Mouse (Mus musculus) liver, adult (tissue): ENCODE results near the gene Cep97.
A peak's percentile ranks its signal among the peaks of the same experiment; 100 is the strongest.

Source experiments
- GATA4 ChIP-seq: IDR thresholded peaks from 2 replicates; pipeline ENCODE4 v1.6.1; 2014; ENCODE audit warnings: mild to moderate bottlenecking, low read length; ENCODE audit not compliant: insufficient replicate concordance

Cep97 gene

GRCm38 (mm10) chr16:55934453-55935037 lies at the start of gene Cep97:
Gene Cep97 (minus strand): TSS chr16:55934855.
- TF ChIP-seq GATA4, result no peak

GRCm38 (mm10) chr16:55974903-55975285 lies 40.2 kb upstream of the Cep97 start:
- no peak for TF ChIP-seq GATA4

GRCm38 (mm10) chr16:55974256-55974902 lies 39.7 kb upstream of the Cep97 start:
- no peak for TF ChIP-seq GATA4

GRCm38 (mm10) chr16:55973431-55974255 lies 39.0 kb upstream of the Cep97 start, which contains the start of gene Zbtb11:
Gene Zbtb11 (plus strand): TSS chr16:55973883.
- peak; percentile 65; the same call in 1 of the 2 replicates for TF ChIP-seq GATA4

DNA sequence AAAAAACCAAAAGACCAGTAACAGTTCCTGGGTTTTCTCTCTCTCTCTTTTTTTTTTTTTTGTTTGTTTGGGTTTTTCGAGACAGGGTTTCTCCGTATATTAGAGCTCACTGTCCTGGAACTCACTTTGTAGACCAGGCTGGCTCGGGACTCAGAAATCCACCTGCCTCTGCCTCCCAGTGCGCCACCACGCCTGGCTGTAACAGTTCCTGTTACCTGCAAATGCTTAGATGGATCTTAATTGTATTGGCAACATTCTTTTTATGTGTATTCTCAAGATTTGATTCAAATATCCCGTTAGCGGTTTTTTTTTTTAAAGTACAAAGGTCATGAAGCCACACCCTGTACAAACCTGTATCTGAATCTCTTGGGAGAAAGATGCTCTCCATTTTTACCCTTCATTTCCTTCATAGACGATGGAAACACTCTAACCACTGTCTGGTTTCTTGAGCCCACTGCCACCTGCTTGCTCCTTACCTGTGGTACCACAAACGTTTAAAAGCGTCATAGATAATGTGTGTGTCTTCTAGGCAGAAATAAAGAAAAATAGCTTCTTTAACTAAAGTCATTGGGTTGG lies 38.1 kb upstream of the Cep97 start:
- TF ChIP-seq GATA4, result no peak

DNA sequence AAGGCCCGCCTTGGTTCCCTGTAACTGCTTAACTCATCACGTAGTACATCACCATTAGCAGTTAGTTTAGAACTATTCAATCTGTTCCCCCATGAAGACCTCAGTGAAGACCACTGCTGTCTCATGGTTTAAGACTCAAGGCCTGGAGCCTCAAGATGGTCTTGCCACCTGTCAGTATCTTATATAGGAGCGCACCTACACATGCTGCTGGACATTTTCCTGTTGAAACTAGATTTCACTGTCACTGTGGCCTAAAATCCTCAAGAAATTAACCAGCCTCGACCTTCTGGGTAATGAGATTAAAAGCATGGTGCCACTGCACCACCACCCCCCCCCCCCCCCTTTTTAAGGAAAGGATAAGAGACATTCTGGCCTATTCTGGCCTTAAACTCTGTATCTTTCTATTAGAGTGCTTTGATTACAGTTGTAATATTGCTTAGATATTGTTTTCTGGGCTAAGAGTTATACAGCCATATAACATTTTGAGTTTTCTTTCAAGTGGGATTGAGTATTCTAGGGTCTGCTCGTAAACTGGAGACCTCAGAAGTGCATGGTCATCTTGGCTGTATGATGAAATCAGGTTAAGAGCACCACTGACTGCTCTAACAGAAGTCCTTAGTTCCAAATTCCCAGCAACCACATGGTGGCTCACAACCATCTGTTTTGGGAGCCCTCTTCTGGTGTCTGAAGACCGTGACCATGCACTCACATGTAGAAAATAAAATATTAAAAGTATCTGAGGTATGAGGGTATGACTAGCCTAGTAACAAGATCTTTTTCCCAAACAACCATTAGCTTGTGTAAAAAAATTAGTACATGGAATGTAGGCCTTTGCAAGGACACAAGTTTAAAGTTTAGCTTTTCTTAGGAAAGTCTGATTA lies 37.3 kb upstream of the Cep97 start:
- TF ChIP-seq GATA4, result no peak

- TF ChIP-seq GATA4, result no peak
Measured at GRCm38 (mm10) chr16:55970416-55970815, 35.8 kb upstream of the Cep97 start.

GRCm38 (mm10) chr16:55969147-55969546 lies 34.5 kb upstream of the Cep97 start:
- no peak for TF ChIP-seq GATA4

DNA sequence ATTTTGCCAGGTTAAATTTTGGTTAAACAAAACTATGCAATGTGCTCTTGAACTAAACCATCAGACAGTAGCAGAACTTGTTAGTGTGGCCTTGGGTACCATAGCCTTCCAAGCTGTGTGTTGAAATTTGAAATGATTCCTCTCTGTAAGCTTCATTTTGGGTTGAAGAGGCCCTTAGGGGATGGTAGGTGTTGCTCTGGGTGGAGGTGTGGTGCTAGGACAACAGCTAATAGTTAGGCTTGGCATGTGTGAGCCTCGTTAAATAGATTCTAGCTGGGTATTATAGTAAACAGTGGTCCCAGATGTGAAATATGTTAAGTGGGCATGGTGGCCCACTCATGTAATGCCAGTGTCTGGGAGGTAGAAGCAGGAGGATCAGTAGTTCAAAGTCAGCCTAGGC lies 32.6 kb upstream of the Cep97 start:
- no peak for TF ChIP-seq GATA4

DNA sequence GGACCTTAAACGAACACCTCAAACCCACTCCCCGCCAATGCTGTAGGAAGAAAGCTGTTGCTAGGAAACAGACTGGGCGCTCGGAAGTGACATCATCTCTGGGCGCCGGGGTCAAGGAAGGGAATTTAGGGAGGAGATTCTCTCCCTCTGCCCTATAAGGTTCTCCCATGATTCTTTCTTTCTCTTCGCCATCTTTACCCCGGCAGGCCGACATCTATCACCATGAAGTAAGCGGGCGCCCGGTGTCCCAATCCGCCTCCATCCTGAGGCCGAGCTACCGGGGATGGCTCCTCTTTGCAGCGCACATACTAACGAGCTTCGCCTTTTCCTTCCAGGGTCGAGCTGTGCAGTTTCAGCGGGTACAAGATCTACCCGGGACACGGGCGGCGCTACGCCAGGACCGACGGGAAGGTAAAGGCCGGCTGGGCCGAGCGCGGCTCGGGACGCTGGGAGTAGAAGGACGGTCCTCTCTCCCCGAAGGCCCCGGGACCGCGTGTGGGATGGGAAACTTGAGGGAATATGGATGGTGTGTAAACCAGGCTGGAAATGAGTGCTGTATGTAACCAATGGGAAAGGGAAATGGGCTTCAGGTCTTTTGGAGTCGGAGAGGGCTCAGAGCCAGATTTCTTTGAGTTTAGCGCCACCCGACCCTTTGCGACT lies 31.7 kb upstream of the Cep97 start, which contains the start of gene Rpl24:
Gene Rpl24 (plus strand): TSS at position 64 of the 660 bp plus-strand sequence.
- TF ChIP-seq GATA4, result 0 out of 2 replicates have a peak, but pooled peaks have one; percentile 5

DNA sequence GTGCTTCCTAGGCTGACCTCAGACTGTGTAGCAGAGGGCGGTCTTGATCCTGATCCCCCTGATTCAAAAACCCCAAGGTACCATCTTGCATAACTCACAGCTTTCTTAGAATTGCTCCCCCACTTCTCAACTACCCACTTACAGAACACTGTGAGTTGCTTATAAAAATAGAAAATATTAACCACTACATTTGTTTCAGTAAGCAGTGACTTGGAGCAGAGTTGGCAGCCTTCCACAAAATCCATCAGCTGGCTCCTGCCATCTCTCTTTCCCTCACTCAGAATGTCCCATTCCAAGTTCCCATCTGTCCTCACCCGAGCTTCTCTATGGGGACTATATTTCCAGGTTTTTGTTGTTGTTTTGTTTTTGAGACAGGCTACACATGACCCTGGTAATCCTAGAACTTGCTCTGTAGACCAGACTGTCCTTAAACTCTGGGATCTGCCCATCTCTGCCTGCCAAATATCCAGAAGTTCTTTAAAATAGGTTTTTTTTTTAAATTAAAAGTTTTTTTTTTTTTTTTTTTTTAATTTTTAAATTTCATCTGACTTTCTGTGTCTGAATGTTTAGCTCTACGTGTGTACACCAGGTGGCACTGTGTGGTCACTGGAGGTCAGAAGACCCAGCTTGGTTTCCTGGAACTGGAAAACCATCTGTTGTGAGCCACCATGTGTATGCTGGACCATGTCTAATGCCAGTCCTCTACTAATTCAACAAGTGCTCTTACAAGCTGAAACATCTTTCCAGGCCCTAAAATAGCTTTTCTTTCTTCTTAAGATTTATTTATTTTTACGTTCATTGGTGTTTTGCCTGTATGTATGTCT lies 29.7 kb upstream of the Cep97 start:
- no peak for TF ChIP-seq GATA4

GRCm38 (mm10) chr16:55952771-55953170 lies 18.1 kb upstream of the Cep97 start:
- no peak for TF ChIP-seq GATA4

DNA sequence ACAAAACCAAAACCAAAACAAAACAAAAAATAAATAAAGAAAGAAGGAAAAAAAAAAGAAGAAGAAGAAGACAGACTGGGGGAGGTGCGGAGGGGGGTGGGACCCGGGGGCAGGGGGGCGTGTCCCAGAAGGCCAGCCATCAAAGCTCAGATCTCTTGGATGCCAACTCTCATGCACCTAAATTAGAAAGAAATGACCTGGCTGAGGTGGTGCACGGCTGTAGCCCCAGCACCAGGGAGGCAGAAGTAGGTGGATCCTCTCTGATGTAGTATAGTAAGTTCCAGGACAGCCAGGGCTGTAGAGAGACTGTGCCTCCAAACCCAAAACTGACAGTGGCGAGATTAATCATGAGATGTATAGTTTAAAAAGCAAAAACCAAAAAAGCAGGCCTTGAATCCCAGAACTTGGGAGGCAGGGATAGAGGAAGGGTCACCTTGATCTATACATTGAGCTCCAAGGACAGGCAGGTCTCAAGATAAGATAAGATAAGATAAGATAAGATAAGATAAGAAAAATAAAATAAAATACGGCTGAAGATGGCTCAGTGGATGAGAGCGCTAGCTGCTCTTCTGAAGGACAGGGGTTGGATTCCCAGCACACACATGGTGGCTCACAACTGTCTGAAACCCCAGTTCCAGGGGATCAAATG lies 17.1 kb upstream of the Cep97 start:
- TF ChIP-seq GATA4, result no peak
